Mouse (Mus musculus): ENCODE data around the gene 2010003K11Rik. TPM values are rescaled to one million over a fixed set of nuclear protein-coding genes. Genes with fewer than 3 reads are reported as not detected.

The 2010003K11Rik gene
- polyA plus RNA-seq (2014; fragmentation: Illumina TruSeq; extraction: RNeasy Lipid Tissue Mini Kit (QIAGEN cat#74804); ENCODE audit: low read depth, low replicate concordance), result 7.6 TPM

GRCm38 (mm10) chr19:4498062-4498933, at the start of gene 2010003K11Rik:
TSS of gene 2010003K11Rik (minus strand) at chr19:4498583.

DNA sequence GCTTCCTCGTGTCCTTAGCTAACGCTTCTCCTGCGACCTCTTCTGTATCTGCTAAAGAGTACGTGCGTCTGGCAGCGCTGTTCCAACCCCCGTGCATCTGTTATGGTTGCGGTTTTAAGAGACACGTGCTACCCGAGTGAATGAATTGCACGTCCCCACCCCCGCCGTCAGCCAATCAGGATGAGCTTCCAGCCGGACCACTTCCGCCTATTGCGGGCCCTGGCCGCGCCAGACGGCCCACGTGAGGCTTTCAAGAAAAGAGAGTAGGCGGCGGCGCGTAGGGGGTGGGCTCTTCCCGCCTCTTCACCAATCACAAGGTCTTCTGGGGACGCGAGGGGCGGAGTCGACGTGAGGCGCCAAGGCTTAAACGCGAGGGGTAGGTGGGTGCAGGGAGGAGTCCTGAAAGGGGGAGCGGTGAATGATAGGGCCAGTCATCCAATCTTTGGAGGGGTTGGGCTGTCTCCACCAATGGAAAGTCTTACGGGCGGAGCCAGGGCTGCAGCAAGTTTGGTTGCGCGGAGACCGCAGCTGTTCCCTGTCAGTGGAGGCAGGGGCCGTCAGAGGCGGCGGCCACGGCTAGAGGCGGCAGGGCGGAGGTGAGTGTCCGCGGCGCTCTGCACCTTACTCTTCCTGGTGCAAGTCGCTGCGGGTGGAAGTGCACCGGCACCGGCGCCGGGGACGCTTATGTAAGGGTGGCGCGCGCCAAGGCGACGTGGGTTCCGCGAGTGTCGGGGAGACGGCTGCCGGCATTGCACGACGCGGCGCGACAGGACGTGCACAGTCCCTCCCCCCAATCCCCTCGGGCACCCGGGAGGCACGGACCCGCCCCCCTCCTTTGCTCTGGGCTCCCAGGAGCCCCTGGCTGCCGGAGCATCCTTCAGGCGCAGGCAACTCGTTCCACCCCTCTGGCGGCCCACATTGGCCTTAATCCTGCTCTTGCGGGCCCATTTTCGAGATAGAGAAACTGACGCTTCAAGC, 11.9 kb upstream of the 2010003K11Rik start, which contains the start of gene Pcx:
Pcx (plus strand) TSS at position 487 of the 978 bp plus-strand sequence.

GRCm38 (mm10) chr19:4477345-4478189, 20.8 kb downstream of the 2010003K11Rik start, which contains the start of gene Syt12:
TSS of gene Syt12 (minus strand) at chr19:4477447.

Other genes starting within 250 kb of the 2010003K11Rik start
- 9.6 TPM for gene Ssh3, start 229.4 kb downstream of the 2010003K11Rik start, polyA plus RNA-seq (2014; fragmentation: Illumina TruSeq; extraction: RNeasy Lipid Tissue Mini Kit (QIAGEN cat#74804); ENCODE audit: low read depth, low replicate concordance)
- not detected for gene Ankrd13d, start 215.4 kb downstream of the 2010003K11Rik start, polyA plus RNA-seq (2014; fragmentation: Illumina TruSeq; extraction: RNeasy Lipid Tissue Mini Kit (QIAGEN cat#74804); ENCODE audit: low read depth, low replicate concordance)
- 17.6 TPM for gene Grk2, start 192.4 kb downstream of the 2010003K11Rik start, polyA plus RNA-seq (2014; fragmentation: Illumina TruSeq; extraction: RNeasy Lipid Tissue Mini Kit (QIAGEN cat#74804); ENCODE audit: low read depth, low replicate concordance)
- 81.4 TPM for gene Kdm2a, start 100.3 kb downstream of the 2010003K11Rik start, polyA plus RNA-seq (2014; fragmentation: Illumina TruSeq; extraction: RNeasy Lipid Tissue Mini Kit (QIAGEN cat#74804); ENCODE audit: low read depth, low replicate concordance)
- gene Rhod, start 59.2 kb downstream of the 2010003K11Rik start, polyA plus RNA-seq (2014; fragmentation: Illumina TruSeq; extraction: RNeasy Lipid Tissue Mini Kit (QIAGEN cat#74804); ENCODE audit: low read depth, low replicate concordance), result 0.91 TPM
- gene Syt12, start 21.1 kb downstream of the 2010003K11Rik start, polyA plus RNA-seq (2014; fragmentation: Illumina TruSeq; extraction: RNeasy Lipid Tissue Mini Kit (QIAGEN cat#74804); ENCODE audit: low read depth, low replicate concordance), result not detected
- gene Pcx, start 11.9 kb upstream of the 2010003K11Rik start, polyA plus RNA-seq (2014; fragmentation: Illumina TruSeq; extraction: RNeasy Lipid Tissue Mini Kit (QIAGEN cat#74804); ENCODE audit: low read depth, low replicate concordance), result 0.50 TPM
- gene Lrfn4, start 117.1 kb upstream of the 2010003K11Rik start, polyA plus RNA-seq (2014; fragmentation: Illumina TruSeq; extraction: RNeasy Lipid Tissue Mini Kit (QIAGEN cat#74804); ENCODE audit: low read depth, low replicate concordance), result not detected
- 5.1 TPM for gene Rce1, start 127.1 kb upstream of the 2010003K11Rik start, polyA plus RNA-seq (2014; fragmentation: Illumina TruSeq; extraction: RNeasy Lipid Tissue Mini Kit (QIAGEN cat#74804); ENCODE audit: low read depth, low replicate concordance)
- not detected for gene Gm960, start 200.1 kb upstream of the 2010003K11Rik start, polyA plus RNA-seq (2014; fragmentation: Illumina TruSeq; extraction: RNeasy Lipid Tissue Mini Kit (QIAGEN cat#74804); ENCODE audit: low read depth, low replicate concordance)
- gene Sptbn2, start 212.6 kb upstream of the 2010003K11Rik start, polyA plus RNA-seq (2014; fragmentation: Illumina TruSeq; extraction: RNeasy Lipid Tissue Mini Kit (QIAGEN cat#74804); ENCODE audit: low read depth, low replicate concordance), result 0.35 TPM